Comparison of ENCODE assay signal across 21 mouse cellular contexts in genomic region chr4:141694719-141695118, GRCm38 (mm10). TPM values are rescaled to one million over a fixed set of nuclear protein-coding genes. Genes with fewer than 3 reads are reported as not detected.
"Had no signal": no experiment of that assay in that cellular context is flagged by ENCODE, and none has a peak within 500 bp of the region (broad histone marks: within the 10 kb centered on the region; RNA-seq: fewer than 3 reads in every experiment).

No protein-coding gene starts in this region.

- H3K4me1 ChIP-seq: neural tube, embryonic 13.5 days; neural tube, embryonic 15.5 days; stomach, embryonic 15.5 days had no signal

- H3K9me3 ChIP-seq: neural tube, embryonic 13.5 days; neural tube, embryonic 15.5 days; stomach, embryonic 15.5 days had no signal

- H3K4me2 ChIP-seq: neural tube, embryonic 13.5 days; neural tube, embryonic 15.5 days; stomach, embryonic 15.5 days had no signal

- DNase-seq: retina, postnatal 1 day; right cerebral cortex, adult 18-20 months; right cerebral cortex, postnatal 14 days; right cerebral cortex, postnatal 25 days; right cerebral cortex, postnatal 4 days; spleen, adult 18-20 months; thymus, adult 18-20 months; thymus, adult 2 months; thymus, postnatal 14 days; thymus, postnatal 25 days; thymus, postnatal 36 days; thymus, postnatal 4 days had no signal

- H3K27me3 ChIP-seq: neural tube, embryonic 13.5 days; neural tube, embryonic 15.5 days; stomach, embryonic 15.5 days had no signal

- H3K4me3 ChIP-seq: neural tube, embryonic 13.5 days; neural tube, embryonic 15.5 days; stomach, embryonic 15.5 days had no signal

- H3K9ac ChIP-seq: neural tube, embryonic 13.5 days; neural tube, embryonic 15.5 days; stomach, embryonic 15.5 days had no signal

- H3K27ac ChIP-seq: neural tube, embryonic 13.5 days; neural tube, embryonic 15.5 days; stomach, embryonic 15.5 days had no signal

RNA-seq across cellular contexts. Expression of gene Rsc1a1, which starts 9.3 kb away (rescaled TPM):
- polyA plus RNA-seq: neural tube, embryonic 13.5 days; neural tube, embryonic 15.5 days; stomach, embryonic 15.5 days; stomach, embryonic 16.5 days; thymus, postnatal 0 days had no signal

RNA-seq across cellular contexts. Expression of gene Agmat, which starts 51.8 kb away (rescaled TPM):
- total RNA-seq: neutrophil, adult 5-6 weeks had no signal
- polyA plus RNA-seq: neural tube, embryonic 13.5 days; neural tube, embryonic 14.5 days; neural tube, embryonic 15.5 days; stomach, embryonic 14.5 days; urinary bladder, adult 2 months had no signal
